Mouse (Mus musculus): ENCODE results near the gene Mgat4b.
"Not testable (repeated sequence)": the region's sequence is repeated elsewhere in the genome, so short reads cannot be mapped to it uniquely, and the experiment has no call there.

Mgat4b gene

DNA sequence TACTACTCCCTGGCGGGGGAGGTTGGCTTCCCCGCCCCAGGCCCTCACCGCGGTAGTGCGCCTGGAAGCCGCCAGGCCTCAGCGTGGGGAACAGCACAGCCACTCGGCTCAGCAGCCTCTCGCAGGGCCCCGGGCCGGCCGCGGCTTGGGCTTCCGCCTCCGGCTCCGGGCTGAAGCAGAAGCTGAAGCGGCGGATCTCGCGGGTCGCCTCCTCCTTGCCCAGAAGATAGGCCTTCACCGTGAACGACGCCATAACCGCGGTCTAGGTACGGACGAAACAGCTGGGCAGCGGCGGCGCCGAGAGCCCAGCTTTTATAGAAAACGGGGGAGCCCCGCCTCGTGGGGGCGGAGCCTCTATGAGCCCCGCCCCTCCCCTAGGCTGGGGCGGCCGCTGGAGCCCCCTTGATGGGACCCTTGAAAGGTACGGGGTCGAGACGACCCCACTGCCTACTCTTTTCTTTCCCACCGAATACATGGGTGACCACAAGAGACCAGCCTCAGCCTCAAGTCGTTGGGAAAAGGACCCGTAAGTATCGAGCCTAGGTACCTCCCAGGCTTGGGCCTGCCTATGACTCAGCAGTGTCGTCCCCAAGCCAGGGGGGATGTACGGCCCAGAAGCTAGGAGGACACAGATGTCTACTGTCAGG is at the start of gene Mgat4b, which contains the start of gene Sqstm1:
Mgat4b (plus strand) TSS at position 386 of the 647 bp plus-strand sequence.
Sqstm1 (minus strand) TSS at position 323 of the 647 bp plus-strand sequence.
- peak; percentile 82 for DNase-seq (ENCODE audit: low read depth, low spot score)

DNA sequence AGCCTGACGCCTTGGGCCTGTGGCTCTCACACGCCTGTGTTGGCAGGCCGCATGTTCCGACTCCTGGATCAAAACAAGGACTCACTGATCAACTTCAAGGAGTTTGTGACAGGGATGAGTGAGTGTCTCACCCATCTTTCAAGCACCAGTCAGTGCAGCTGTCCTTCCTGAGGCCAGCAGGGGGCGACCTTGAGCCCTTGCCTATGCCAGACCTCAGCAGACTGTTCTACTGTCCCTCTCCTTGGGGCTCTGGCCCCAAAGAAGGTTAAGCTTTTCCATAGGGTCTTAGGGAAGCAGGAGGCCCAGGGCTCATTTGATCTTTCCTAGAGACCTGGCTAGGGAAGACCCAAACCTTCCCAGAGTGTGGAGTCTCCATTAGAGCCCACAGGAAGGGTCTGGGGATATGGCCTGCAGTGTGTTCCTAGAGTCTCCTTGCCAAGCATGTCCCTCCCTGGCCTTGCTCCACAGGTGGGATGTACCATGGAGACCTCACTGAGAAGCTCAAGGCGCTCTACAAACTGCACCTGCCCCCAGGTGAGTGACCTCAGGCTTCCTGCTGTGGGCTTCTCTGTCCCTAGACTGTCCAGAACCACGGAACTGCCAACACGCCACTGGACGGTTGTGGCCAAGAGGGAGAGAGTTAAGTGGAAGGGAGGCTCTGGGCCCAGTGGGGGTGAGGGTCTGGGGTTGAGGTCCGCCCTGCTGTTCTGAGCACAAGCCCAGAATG is 48.9 kb upstream of the Mgat4b start:
- peak; percentile 78 for DNase-seq (ENCODE audit: low read depth, low spot score)

DNA sequence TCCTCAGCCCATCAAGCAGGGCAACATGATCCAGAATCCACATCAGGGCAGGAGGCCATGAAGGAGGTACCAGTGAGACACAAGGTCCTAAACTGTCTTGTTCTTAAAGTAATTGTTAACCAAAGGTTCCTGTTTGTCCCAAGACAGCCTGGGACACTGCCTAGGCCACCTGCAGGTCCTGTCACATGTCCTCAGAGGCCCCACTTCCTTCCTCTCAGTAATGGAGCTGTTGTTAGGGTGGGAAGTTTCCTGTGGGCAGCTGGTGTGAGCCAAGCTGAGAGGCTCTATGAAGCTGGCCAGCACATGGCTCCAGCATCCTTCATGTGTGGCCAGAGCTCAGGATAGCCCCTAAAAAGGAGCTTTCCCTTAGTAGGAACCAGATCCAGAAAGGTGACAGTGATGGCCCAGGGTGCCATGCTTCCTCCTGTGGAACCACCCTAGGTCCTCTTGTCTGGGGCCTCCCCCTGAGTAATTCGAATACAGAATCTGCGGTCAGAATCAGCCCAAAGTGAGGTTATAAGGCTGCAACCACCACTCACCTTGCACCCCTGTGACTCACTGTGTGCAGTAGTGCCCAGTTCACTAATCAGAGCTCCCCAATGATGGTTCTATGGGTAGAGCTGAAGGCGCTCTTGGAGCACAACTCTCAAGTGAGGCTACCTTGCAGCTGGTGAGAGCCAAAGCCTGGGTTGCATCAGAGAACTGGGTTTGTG is 48.2 kb upstream of the Mgat4b start:
- DNase-seq (ENCODE audit: low read depth, low spot score), result no peak

DNA sequence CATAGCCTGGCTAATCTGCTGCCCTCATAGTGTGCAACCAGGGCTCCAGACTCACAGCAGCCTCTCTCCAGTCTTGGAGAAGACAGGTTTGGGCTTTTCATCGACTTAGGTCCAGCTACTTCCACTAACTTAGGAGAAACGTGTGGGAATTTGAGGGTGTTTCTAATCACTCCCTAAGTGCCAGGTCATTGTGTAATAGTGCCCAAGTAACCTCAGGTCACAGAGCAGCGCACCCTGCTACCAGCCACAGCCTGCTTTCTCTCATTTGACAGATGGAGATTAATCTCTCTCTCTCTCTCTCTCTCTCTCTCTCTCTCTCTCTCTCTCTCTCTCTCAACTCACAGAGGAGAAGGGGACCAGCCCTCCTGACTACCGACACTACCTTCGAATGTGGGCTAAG is 42.3 kb upstream of the Mgat4b start:
- DNase-seq (ENCODE audit: low read depth, low spot score), result no peak

DNA sequence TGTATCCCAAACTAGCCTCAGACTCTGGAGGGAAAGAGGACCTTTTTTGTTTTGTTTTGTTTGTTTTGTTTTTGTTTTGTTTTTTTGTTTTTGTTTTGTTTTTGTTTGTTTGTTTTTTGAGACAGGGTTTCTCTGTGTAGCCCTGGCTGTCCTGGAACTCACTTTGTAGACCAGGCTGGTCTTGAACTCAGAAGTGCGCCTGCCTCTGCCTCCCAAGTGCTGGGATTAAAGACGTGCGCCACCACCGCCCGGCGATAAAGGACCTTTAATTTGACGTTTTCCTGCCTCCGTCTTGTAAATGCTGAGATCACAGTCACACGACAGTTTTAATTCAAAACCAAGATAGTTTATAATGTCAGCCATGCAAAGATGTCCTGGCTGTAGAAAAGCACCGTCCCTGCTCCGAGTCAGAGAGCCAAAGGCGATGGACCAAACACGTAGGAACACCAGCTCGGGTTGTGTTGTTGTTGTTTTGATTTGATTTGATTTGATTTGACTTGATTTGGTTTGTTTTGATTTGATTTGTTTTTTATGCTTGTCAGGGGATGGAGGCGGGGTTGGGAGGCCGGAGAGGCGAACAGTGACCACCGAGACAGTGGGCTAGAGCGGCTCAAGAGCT is 36.5 kb upstream of the Mgat4b start, which contains the start of gene Mrnip:
Mrnip (plus strand) TSS at position 334 of the 619 bp plus-strand sequence.
- not testable (repeated sequence) for DNase-seq (ENCODE audit: low read depth, low spot score)

DNA sequence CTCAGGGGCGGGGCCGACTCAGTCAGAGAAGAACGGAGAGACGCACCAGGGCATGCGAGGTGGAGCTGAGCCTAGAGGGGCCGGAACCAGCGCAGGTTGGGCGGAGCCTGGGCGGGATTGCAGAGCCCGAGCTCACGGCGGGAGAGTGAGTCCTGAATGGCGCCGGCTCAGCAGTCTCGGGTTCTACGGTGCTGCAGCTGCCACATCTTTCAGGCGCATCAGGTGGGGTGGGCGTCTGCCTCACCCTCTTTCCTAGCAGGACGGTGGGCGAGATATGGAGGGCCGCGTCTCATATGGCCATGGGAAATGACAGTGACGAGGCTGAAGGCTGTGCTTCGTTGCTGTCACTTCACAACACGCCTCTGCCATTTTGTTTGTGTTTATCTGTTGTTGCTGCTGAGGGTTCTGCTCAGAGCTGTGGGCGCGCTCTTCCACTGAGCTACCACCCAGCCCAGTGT is 35.9 kb upstream of the Mgat4b start:
- DNase-seq (ENCODE audit: low read depth, low spot score), result peak; percentile 96

DNA sequence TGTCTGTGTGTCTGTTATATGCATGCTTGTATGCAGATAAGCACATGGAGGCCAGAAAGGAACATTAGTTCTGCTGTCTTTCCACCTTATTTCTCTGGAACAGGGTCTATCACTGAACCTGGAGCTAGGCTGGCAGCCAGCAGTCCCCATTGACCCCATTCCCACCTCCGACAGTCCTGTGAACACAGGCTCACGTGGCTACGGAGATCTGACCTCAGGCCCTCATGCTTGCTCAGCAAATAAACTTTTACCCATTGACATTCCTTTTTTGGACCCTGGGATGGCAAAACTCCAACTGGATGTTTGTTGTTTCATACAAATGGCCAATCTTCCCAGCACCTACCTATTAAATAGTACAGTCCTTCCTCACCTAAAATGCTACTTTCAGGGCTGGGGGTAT is 34.3 kb upstream of the Mgat4b start:
- DNase-seq (ENCODE audit: low read depth, low spot score), result no peak

DNA sequence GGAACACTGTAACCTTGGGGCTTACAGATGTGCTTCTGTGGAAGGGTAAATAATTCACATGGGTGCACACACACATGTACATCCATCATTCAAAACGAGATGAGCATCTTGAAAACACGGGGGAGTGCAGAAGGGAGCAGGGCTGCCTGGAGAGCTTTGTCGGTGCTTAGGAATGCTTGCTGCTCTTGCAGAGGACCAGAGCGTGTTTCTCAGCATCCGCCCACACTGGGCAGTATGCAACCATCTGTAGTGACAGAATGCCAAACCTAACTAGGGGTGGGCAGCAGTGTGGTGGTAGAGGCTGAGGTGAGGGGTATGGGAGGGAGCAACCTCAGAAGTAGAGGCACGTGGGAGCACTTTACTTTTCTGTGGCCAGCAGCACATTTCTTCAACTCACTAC is 33.6 kb upstream of the Mgat4b start:
- DNase-seq (ENCODE audit: low read depth, low spot score), result no peak

DNA sequence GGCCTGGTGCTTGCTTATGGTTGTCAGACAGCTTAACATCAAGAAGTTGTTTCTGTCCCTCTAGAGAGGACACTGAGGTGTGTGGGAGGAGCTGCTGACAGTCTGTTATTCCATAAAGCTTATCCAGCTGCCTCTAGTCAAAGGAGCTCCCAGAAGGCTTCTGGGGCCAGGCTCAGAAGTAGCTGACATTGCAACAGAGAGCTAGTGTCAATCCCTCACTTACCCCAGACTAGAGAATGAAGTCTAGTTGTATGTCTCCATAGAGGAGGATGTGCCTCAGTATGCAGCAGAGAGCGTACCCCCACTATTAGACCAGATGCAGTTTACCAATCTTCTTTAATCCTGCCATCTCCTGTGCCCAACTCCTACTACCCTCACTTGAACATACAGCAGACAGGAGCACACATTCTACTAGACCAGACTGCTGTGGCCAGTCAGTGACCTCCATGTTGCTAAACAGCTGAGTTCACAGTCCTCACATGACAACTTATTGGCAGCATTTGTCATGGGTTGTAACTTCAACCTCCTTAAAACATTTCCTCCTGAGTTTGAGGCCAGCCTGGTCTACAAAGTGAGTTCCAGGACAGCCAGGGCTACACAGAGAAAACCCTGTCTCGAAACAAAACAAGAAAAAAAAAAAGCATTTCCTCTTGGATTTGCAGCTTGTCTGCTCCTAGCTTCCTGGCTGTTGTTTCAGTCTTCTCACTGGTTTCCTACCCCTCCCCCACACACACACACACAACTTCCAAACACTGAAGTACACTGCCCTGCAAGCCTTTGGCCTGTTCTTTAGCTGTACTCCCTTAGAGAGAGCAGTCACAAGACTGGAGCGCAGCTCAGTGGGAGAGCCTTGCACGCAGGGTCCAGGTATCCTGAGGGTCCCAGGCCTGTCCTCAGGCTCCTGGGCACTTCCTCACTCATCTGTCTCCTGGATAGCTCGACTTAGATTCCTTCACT is 31.9 kb upstream of the Mgat4b start:
- DNase-seq (ENCODE audit: low read depth, low spot score), result no peak

DNA sequence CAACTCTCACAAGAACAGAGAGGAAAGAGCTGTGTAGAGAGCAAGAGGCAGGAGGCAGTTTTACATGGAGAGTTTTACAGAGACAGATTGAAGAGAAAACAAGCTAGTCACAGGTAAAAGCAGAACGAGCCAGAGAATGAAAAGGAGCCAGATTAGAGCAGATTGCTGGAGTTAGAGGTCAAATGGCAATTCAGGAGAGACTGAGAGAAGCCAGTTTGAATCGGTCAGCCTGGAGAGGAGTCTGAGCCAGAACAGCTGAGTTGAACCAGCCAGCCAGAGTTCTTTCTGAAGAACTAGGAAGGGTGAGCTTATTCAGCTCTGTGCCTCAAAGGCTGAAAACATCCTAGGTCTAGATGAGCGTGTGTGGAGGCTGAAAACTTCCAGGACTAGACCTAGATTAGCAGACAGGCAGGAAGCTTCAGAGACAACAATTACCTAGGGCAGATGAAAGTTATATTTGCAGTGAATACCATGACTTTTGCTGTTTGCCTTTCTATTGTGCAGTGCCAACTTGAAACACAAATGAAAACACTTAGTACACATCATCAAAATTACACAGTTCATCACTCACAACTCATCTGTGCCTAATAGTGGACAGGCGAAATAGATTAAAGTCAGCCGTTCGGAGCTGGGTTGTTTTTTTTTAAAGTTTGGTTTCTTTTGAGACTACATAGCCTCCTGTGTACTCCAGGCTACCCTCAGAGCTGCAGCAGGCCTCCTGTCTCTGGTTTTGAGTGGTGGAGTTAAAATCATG is 30.0 kb upstream of the Mgat4b start:
- DNase-seq (ENCODE audit: low read depth, low spot score), result no peak

DNA sequence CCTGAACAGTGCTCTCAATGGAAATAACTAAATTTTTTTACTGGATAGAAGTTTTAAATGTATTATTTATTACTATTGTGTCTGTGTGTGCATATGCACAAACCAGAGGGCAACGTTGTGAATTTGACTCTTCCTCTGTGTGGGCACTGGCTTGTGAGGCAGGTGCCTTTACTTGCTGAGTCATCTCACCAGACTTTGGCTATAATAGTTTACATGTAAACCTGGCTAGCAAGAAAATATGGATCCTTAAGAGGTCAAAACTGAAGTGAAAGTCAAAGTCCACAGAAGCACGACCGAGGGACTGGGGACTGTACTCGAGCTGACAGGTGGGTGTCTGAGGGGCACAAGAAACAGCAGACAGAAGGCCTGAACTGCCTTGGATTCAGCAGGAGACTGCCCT is 28.0 kb upstream of the Mgat4b start:
- no peak for DNase-seq (ENCODE audit: low read depth, low spot score)

DNA sequence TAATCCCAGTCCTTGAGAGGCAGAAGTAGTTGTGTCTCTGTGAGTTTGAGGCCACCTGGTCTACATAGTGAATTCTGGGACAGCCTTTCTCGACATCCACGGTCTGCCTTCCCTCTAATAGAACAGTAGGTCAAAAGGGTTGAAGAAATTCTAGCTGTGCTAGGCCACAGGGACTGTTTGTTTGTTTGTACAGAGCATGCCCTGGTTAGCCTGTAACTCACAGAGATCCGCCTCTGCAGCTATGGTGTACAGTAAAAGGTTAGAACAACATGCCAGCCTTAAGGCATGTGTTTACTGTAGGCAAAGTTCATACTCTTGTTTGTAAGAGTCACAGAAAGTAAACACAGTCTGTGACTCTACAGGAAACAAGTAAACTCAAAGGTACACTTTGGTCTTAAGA is 25.9 kb upstream of the Mgat4b start:
- DNase-seq (ENCODE audit: low read depth, low spot score), result no peak

DNA sequence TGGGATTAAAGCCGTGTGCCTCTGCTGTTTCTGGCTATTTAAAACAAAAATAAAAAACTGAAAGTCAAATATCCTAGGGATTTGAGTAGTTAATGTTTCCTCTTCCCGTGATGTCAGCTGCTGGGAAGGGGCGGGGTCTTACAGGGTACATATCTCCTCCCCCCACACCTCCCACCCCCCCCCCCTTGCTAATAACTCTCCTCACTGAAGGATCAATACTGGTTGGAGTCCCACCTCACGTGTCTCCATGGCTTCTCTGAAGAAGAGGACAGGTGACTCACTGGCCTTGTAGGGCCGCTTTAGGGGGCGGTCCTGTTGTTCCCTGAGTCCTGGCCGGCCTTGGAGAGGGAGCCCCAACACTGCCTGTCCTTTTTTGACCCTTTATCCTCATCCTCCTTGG is 22.0 kb upstream of the Mgat4b start:
- no peak for DNase-seq (ENCODE audit: low read depth, low spot score)

DNA sequence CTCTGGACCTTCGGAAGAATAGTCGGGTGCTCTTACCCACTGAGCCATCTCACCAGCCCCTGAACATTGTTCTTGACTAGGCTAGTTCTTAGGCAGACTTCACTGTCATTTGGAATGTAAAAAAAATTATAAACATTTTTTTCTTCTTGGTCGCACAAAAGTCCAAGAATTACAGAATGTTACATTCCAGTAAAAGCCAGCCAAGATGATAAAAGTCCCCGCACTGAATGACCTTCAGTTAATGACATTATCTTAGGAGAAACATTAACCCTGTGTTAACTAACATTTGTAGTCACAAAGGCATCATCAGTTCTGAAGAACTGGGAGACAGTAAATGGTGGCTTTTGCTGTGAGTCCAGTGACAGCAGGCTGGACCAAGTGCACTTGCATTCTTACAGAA is 20.3 kb upstream of the Mgat4b start:
- no peak for DNase-seq (ENCODE audit: low read depth, low spot score)

DNA sequence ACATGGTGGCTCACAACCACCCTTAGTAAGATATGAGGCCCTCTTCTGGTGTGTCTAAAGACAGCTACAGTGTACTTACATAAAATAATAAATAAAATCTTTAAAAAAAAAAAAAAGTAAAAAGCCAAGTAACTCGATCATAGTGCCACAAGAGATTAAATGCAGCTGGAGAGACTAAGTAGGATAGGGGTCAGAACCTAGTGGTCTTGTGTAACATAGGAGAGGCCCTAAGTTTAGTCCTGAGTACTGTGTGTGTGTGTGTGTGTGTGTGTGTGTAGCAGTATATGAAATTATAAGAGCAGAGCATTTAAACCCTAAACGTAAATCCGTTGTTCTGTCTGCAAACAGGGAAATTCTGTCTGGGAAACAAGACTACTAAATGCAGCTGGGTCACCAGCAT is 18.4 kb upstream of the Mgat4b start:
- DNase-seq (ENCODE audit: low read depth, low spot score), result no peak

DNA sequence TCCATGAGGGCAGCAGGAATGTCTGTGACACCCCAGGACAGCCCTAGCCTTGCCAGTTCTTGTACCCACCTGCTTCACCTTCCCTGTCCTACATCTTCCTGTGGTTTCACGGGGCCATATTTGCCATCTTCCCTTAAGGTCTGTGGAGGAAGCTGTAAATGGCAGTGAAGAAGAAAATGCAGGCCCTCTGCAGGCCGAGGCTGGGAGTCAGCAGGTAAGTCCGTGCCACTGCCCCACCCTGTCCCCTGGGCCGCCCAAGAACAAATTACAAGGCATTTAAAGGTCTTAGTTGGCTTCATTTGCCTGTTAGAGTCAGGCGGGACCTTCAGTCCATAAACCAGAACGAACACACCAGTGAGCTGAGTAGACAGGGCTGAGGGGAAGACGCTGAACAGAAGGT is 16.6 kb upstream of the Mgat4b start:
- DNase-seq (ENCODE audit: low read depth, low spot score), result no peak

DNA sequence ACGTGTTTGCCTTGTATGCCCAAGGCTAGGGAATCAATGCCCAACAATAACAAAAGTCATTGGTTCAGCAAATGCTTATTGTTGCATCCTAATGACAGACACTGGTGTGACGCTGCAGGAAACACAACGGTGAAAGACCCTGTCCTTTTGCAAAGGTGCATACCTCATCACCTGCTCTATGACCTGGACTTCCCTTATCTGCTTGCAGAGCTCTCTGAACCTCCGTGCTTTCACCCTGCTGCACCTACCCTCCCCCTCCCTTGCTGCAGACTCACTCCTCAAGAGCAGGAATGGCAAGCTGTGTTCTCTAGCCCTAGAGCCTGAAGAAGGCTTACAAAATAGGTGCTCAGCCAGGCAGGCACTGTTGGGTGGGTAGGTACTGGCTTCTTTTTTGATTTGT is 15.9 kb upstream of the Mgat4b start:
- DNase-seq (ENCODE audit: low read depth, low spot score), result no peak

DNA sequence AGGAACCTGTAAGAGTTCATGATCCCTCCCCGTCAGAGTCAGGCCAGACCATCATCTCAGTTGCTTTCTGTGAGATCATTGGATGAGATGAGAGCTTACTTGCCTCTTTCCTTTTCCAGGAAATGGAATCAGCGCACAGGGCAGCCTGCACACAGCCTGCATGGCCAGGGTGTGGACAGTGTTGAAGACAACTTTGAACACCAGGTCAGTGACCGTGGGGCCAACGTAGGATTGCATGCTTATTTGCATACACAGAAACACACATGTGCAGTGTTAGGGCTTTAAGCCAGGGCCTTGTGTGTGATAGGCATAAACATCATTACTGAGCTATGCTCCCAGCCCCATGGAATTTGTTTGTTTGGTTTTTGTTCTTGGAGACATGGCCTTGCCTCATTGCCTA is 13.2 kb upstream of the Mgat4b start:
- DNase-seq (ENCODE audit: low read depth, low spot score), result no peak

DNA sequence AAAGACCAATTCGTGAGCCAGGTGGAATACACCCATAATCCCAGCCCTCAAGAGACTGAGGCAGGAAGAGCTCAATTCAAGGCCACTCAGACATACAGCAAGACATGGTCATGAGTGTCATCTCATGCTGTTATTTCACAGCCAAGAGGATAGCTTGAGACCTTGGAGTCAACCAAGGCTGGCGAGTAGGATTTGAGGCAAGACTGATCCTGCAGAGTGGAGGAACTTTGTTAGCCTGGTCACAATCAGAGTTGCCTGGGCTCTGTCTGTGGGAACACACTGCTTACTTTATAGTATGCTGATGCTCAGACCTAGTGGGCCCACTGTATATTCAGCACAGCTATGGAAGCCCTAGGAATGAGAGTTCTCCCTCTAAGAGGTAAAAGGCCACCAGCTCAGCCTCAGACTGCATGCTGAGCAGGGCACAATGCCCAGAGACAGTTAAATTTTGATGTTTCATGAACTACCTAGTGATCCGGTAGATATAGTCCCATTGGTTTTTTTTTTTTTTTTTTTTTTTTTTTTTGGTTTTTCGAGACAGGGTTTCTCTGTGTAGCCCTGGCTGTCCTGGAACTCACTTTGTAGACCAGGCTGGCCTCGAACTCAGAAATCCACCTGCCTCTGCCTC is 12.4 kb upstream of the Mgat4b start:
- DNase-seq (ENCODE audit: low read depth, low spot score), result no peak

DNA sequence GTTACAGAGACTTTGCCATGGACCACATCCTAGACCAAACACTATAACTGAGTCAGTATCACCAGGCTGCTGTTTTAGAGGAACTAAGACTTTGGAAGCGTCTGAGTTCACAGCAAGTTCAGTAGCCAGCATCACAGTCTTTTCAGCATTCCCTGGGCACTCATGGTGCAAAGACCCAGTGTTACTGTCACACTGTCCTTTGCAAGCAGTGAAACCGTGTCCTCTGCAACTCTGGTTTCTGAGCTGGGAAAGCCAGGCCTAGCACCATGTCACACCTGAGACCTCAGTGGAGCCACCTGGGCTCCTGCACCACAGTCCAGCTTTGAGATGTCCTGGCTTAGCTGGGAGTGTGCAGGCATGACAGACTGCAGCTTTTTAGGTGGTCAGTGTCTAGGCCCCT is 11.8 kb upstream of the Mgat4b start:
- DNase-seq (ENCODE audit: low read depth, low spot score), result no peak
